Mouse (Mus musculus): Measurements from ENCODE around the gene Rangrf. TPM values are rescaled to one million over a fixed set of nuclear protein-coding genes. Genes with fewer than 3 reads are reported as not detected.

The Rangrf gene
- polyA plus RNA-seq (2014; fragmentation: Illumina TruSeq; extraction: RNeasy Lipid Tissue Mini Kit (QIAGEN cat#74804)) = 5.8 TPM

GRCm38 (mm10) chr11:68975085-68975484 lies at the start of gene Rangrf:
Gene Rangrf, minus strand, starts transcription at chr11:68975185.

GRCm38 (mm10) chr11:69015644-69016441 lies 40.9 kb upstream of the Rangrf start, which contains the start of gene Ctc1:
Gene Ctc1, plus strand, starts transcription at chr11:69015911.

GRCm38 (mm10) chr11:69008182-69009121 lies 33.5 kb upstream of the Rangrf start, which contains the start of gene Pfas:
Gene Pfas, minus strand, starts transcription at chr11:69008460.

GRCm38 (mm10) chr11:68967337-68968282 lies 7.4 kb downstream of the Rangrf start, which contains the start of gene Slc25a35:
Gene Slc25a35, plus strand, starts transcription at chr11:68968131.

GRCm38 (mm10) chr11:68957308-68957707 lies 17.7 kb downstream of the Rangrf start, which contains the start of gene Arhgef15:
Gene Arhgef15, minus strand, starts transcription at chr11:68957480.

GRCm38 (mm10) chr11:68926981-68927380 lies 48.0 kb downstream of the Rangrf start, which contains the start of gene Odf4:
Gene Odf4, minus strand, starts transcription at chr11:68927081.

Other genes starting within 250 kb of the Rangrf start
- gene Ndel1, start 103.3 kb downstream of the Rangrf start, polyA plus RNA-seq (2014; fragmentation: Illumina TruSeq; extraction: RNeasy Lipid Tissue Mini Kit (QIAGEN cat#74804)) = 156 TPM
- not detected for gene Rnf222, start 86.6 kb downstream of the Rangrf start, polyA plus RNA-seq (2014; fragmentation: Illumina TruSeq; extraction: RNeasy Lipid Tissue Mini Kit (QIAGEN cat#74804))
- 218 TPM for gene Rpl26, start 73.6 kb downstream of the Rangrf start, polyA plus RNA-seq (2014; fragmentation: Illumina TruSeq; extraction: RNeasy Lipid Tissue Mini Kit (QIAGEN cat#74804))
- gene Odf4, start 48.1 kb downstream of the Rangrf start, polyA plus RNA-seq (2014; fragmentation: Illumina TruSeq; extraction: RNeasy Lipid Tissue Mini Kit (QIAGEN cat#74804)) = not detected
- gene Arhgef15, start 17.7 kb downstream of the Rangrf start, polyA plus RNA-seq (2014; fragmentation: Illumina TruSeq; extraction: RNeasy Lipid Tissue Mini Kit (QIAGEN cat#74804)) = 2.1 TPM
- gene Slc25a35, start 7.1 kb downstream of the Rangrf start, polyA plus RNA-seq (2014; fragmentation: Illumina TruSeq; extraction: RNeasy Lipid Tissue Mini Kit (QIAGEN cat#74804)) = 60.6 TPM
- gene Pfas, start 33.3 kb upstream of the Rangrf start, polyA plus RNA-seq (2014; fragmentation: Illumina TruSeq; extraction: RNeasy Lipid Tissue Mini Kit (QIAGEN cat#74804)) = 12.1 TPM
- gene Ctc1, start 40.7 kb upstream of the Rangrf start, polyA plus RNA-seq (2014; fragmentation: Illumina TruSeq; extraction: RNeasy Lipid Tissue Mini Kit (QIAGEN cat#74804)) = 12.8 TPM
- 9.7 TPM for gene Aurkb, start 70.5 kb upstream of the Rangrf start, polyA plus RNA-seq (2014; fragmentation: Illumina TruSeq; extraction: RNeasy Lipid Tissue Mini Kit (QIAGEN cat#74804))
- 3.1 TPM for gene Borcs6, start 84.5 kb upstream of the Rangrf start, polyA plus RNA-seq (2014; fragmentation: Illumina TruSeq; extraction: RNeasy Lipid Tissue Mini Kit (QIAGEN cat#74804))
- gene Tmem107, start 95.6 kb upstream of the Rangrf start, polyA plus RNA-seq (2014; fragmentation: Illumina TruSeq; extraction: RNeasy Lipid Tissue Mini Kit (QIAGEN cat#74804)) = 6.7 TPM
- gene Vamp2, start 113.3 kb upstream of the Rangrf start, polyA plus RNA-seq (2014; fragmentation: Illumina TruSeq; extraction: RNeasy Lipid Tissue Mini Kit (QIAGEN cat#74804)) = 63.5 TPM
- gene Per1, start 120.0 kb upstream of the Rangrf start, polyA plus RNA-seq (2014; fragmentation: Illumina TruSeq; extraction: RNeasy Lipid Tissue Mini Kit (QIAGEN cat#74804)) = 0.29 TPM
- not detected for gene Hes7, start 145.2 kb upstream of the Rangrf start, polyA plus RNA-seq (2014; fragmentation: Illumina TruSeq; extraction: RNeasy Lipid Tissue Mini Kit (QIAGEN cat#74804))
- gene 9130213A22Rik, start 147.4 kb upstream of the Rangrf start, polyA plus RNA-seq (2014; fragmentation: Illumina TruSeq; extraction: RNeasy Lipid Tissue Mini Kit (QIAGEN cat#74804)) = not detected
- not detected for gene Aloxe3, start 150.7 kb upstream of the Rangrf start, polyA plus RNA-seq (2014; fragmentation: Illumina TruSeq; extraction: RNeasy Lipid Tissue Mini Kit (QIAGEN cat#74804))
- gene Alox12b, start 181.8 kb upstream of the Rangrf start, polyA plus RNA-seq (2014; fragmentation: Illumina TruSeq; extraction: RNeasy Lipid Tissue Mini Kit (QIAGEN cat#74804)) = not detected
- not detected for gene Alox8, start 222.7 kb upstream of the Rangrf start, polyA plus RNA-seq (2014; fragmentation: Illumina TruSeq; extraction: RNeasy Lipid Tissue Mini Kit (QIAGEN cat#74804))